Mouse (Mus musculus): ENCODE measurements around the gene Yipf2.

GRCm38 (mm10) chr9:21601722-21602399, 9.2 kb upstream of the Yipf2 start:
- TF ChIP-seq CTCF (IDR thresholded peaks at IDR 0.05; ENCODE audit: low read depth, low read length) (peak; percentile 70), POLR2A (IDR thresholded peaks at IDR 0.05; ENCODE audit: borderline replicate concordance, low read depth, low read length) (no peak)

Measured in bone marrow macrophage, adult 2 months (primary cell).